Mouse (Mus musculus) urinary bladder, postnatal 36 days (tissue): ENCODE data around the gene Tanc2.
A peak's percentile ranks its signal among the peaks of the same experiment; 100 is the strongest.

Source experiments
- DNase-seq, 2 experiments: peaks; one replicate each; pipeline ENCODE4 v3.0.0; 2022; ENCODE audit warnings: low spot score in 2 of 2, mixed read lengths in 1 of 2

Gene Tanc2

DNA sequence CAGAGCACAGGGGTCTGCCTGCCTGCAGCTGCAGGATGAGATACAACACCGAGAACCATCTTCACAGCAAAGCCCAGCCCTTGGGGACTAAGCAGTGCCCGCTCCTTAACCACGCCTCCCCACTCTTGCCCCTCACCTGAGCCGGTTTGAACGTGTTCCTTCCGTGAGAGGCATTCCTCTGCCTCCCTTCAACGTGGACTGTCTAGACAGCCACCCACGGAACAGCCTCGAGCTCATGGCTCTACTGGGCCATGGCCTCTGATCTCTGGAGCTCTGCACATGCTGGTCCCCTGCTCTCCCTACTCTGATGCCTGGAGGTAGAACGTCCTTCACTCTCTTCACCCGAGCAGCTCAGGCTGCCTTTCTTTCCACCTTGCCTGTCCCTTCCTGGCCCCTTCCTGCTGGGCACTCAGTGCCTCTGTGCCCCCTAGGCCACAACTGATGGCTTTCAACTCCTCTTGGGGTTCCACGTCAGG, 363.2 kb downstream of the Tanc2 start, which contains the start of gene Cyb561:
Gene Cyb561, minus strand, starts transcription at position 426 of the 476 bp plus-strand sequence.
- DNase-seq: no peak

DNA sequence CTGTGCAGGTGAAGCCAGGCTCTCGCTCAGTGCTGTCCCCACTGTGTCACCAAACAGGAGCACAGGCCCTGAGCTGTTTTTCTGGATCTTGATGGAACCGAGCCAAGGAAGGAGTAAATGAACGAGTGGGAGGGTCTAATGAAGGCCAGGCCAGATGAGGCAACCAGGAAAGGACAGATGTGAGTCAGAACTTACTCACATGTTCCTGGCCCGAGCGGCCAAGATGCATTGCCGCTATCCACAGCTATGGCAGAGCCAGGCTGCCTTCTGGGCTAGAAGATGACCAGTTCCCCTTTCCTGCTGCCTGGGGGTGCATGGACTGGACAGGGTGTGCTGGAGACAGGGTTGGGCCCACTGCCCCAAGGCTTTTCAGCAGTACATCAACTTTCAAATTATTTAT, 363.6 kb downstream of the Tanc2 start:
- peak; percentile 56 to 68 for DNase-seq

GRCm38 (mm10) chr11:105955815-105956430, 366.1 kb downstream of the Tanc2 start:
- DNase-seq: no peak

DNA sequence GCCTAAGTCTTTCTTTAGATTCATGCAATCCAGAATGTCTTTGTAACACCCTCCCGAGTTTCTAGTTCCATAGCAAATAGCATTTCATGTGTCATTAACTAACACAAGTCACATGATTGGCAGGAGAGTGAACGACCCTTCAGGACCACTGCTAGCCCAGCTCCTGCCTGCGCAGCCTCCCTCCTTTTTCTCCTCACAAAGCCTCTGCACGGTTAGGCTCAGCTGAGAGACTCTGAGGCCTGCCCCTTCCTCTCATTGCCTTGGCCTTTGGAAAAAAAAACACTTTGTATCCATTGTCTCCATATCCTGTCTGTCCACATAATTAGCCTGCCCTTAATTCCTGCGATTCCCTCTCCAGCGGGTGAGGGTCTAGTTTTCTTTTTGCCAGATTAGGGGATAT, 367.7 kb downstream of the Tanc2 start:
- DNase-seq: no peak

GRCm38 (mm10) chr11:105958566-105958965, 368.8 kb downstream of the Tanc2 start:
- DNase-seq: no peak

GRCm38 (mm10) chr11:105959355-105959754, 369.6 kb downstream of the Tanc2 start:
- DNase-seq: no peak

DNA sequence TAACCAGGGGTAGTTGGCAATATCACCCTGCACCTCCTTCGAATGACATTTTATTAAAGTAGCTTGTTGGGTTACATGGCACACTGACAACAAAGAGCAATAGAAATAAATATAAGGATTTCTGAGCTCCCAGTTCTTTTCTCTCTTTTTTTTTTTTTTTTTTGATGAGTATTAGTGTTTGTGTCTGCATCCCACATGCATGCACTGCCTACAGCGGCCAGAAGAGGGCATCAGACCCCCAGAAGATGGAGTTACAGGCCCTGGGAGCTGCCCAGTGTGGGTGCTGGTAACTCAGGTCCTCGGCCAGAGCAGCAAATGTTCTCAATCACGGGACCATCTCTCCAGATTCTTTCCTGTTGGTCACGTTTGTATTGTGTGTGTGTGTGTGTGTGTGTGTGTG, 374.9 kb downstream of the Tanc2 start:
- DNase-seq: no peak

GRCm38 (mm10) chr11:105966288-105966687, 376.5 kb downstream of the Tanc2 start:
- no peak for DNase-seq

DNA sequence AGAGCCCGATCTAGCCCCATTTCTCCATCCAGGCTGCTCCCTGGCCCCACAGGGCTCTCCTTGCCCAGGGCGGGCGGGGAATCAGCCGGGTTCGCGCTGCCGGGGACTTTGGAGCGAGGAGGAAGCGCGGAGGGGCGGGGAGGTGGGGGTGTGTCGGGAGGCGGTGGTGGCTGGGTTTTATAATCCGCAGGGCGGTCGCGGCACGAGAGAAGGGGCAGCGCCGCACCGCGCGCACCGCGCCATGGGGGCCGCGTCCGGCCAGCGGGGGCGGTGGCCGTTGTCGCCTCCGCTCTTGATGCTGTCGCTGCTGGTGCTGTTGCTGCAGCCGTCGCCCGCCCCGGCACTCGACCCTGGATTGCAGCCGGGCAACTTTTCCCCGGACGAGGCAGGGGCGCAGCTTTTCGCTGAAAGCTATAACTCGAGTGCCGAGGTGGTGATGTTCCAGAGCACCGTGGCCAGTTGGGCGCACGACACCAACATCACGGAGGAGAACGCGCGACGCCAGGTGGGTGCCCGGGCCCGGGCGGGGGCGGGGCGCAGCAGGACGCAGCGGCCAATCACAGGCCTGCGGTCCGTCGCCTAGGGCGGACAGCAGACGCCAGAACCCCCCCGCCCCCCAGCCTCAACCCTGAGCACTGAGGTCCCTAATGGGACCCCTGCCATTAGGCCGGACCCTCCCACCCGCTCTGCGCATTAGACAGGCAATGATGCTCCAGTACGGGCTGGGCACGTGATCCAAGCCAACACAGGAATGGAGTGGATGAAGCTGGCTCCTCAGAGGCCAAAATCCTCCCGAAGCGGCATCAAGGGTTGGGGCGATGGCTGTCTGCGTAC, 378.2 kb downstream of the Tanc2 start, which contains the start of gene Ace:
Gene Ace, plus strand, starts transcription at position 205 of the 834 bp plus-strand sequence.
- DNase-seq: no peak

DNA sequence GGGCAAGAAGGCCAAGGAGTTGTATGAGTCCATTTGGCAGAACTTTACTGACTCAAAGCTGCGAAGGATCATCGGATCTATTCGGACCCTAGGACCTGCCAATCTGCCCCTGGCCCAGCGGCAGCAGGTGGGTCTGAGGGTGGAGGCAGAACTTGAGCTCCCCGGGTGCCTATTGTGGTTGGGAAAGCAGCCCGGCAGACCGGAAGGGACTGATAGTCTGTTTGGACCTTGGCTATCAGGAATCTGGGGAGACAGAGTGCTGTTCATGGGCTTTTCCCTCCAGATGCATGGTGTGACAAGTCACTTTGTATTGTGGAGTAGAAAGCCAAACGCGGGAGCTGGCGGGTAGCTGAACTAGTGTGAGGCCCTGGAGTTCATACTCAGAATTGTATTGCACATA, 379.2 kb downstream of the Tanc2 start:
- DNase-seq: no peak

DNA sequence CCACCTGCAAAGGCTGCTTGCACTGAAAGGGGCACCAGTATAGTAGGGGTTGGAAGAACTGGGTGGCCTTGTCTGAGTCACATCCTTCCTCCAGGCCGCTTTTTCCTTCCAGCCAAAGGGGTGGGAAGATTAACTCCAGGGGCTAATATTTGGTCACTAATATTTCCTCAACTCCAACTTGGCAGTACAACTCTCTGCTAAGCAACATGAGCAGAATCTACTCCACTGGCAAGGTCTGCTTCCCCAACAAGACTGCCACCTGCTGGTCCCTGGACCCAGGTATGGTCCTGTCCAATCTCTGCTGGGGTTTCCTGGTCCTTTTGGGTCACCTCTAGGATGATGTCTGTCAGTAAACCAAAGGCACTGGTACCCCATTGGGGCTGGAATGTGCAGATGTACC, 379.7 kb downstream of the Tanc2 start:
- DNase-seq: peak; percentile 60 to 66

DNA sequence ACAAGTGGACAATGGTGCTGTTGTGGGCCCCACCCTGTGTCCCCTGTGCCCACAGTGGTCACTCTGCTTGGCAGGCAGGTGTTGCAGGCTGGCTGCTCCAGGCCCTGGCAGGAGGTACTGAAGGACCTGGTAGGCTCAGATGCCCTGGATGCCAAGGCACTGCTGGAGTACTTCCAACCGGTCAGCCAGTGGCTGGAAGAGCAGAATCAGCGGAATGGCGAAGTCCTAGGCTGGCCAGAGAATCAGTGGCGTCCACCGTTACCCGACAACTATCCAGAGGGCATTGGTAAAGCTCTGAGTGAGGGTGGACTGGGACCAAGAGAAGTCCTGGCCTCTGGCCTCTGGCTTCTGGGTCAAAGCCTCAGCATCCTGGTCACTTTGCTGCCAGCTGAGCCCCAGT, 384.8 kb downstream of the Tanc2 start:
- no peak for DNase-seq

DNA sequence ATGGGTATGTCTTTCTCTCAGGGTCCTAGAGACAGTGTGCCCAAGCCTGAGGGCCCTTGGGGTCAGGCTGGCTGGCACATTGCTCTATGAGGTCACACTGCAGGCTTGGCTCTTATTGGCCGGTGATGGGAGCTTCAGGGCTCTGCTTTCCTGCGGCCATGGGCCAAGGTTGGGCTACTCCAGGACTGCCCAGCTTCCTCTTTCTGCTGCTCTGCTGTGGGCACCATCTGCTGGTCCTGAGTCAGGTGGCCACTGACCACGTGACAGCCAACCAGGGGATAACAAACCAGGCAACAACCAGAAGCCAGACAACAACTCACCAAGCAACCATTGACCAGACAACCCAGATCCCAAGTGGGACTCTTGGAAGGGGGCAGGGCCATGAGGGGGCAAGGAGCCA, 385.3 kb downstream of the Tanc2 start:
- DNase-seq: no peak

DNA sequence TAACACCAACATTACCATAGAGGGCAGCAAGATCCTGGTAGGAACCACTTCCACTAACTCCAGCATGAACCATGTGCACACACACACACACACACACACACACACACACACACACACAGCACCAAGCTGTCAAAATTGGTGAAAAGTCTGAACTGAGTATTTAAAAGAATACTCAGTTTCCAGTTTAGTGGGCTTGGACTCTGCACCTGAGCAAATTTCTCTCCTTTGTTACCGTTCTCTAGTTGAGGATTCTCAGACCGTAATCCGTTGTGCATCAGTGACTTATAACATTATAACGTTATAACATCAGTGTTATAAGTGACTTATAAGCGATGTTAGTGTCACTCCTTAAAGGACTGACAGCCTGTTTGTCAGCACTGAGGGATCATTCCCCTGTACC, 385.9 kb downstream of the Tanc2 start:
- DNase-seq: no peak

DNA sequence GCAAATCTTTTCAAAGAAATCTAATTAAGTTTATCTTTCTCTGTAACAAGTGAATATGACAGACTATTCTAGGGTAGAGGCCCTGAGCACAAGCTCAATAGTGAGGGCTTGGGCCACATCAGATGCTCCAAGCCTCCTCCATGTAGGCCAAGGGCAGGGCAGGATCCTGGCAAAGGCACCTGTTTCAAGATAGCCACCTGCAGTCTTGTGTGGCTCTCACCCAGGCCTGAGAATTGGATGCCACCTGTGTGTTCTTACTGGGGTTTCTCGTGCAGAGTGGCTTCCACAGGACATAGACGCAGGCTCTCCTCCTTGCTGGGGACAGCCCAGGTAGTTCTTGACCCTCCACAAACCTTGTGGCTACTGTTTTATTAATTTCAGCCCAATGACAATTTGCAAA, 388.4 kb downstream of the Tanc2 start:
- DNase-seq: no peak

DNA sequence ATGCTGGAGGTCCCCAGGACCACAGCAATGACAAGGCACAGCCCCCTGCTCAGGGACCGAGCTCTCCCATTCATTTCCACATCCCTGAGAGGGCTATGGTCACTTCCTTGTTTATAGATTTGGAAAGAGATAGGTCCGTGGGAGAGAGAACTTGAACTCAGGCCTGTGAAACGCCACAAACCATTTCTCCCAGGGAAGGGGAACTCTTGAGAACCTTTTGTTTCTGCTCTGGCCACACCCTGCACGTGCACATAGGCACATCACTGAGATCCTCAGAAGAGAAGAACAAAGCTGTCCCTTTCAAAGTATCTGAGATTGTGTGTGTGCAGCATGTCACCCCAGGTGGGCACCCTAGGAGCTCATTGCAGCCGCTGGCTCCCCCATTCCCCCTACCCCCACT, 388.8 kb downstream of the Tanc2 start:
- no peak for DNase-seq
